Mouse (Mus musculus) kidney, adult 2 months (tissue): ENCODE data around the gene Ntm. TPM values are rescaled to one million over a fixed set of nuclear protein-coding genes. Genes with fewer than 3 reads are reported as not detected.

ENCODE experiments used
- DNase-seq: peaks from one replicate; pipeline ENCODE4 v3.0.0; 2021
- H3K27ac ChIP-seq: fragments of 200-500 bp; 2 replicates; pipeline ENCODE4 v1.5.1; 2012; ENCODE audit warnings: low read depth, low read length, control low read depth, inconsistent platforms; ENCODE audit not compliant: insufficient read depth
- H3K27me3 ChIP-seq: fragments of 200-500 bp; replicated peaks from 2 replicates; pipeline ENCODE4 v1.6.1; 2012; ENCODE audit warnings: mild to moderate bottlenecking, moderate library complexity, low read length, inconsistent platforms; ENCODE audit not compliant: control insufficient read depth, insufficient read depth
- H3K36me3 ChIP-seq: fragments of 200-500 bp; 2 replicates; pipeline ENCODE4 v1.6.1; 2012; ENCODE audit warnings: mild to moderate bottlenecking, moderate library complexity, low read length, inconsistent platforms; ENCODE audit not compliant: control insufficient read depth, insufficient read depth
- H3K4me1 ChIP-seq: fragments of 200-500 bp; 2 replicates; pipeline ENCODE4 v1.6.1; 2011; ENCODE audit warnings: low read length; ENCODE audit not compliant: control insufficient read depth, insufficient read depth
- H3K4me3 ChIP-seq: fragments of 200-500 bp; 2 replicates; pipeline ENCODE4 v1.5.1; 2011; ENCODE audit warnings: mild to moderate bottlenecking, low read depth, low read length, control low read depth; ENCODE audit not compliant: insufficient read depth
- CTCF ChIP-seq: fragments of 200-500 bp; conservative IDR thresholded peaks from 2 replicates; pipeline ENCODE4 v1.5.1; 2011; ENCODE audit warnings: low read depth, mild to moderate bottlenecking, control low read depth, low read length, moderate library complexity, mixed read lengths; ENCODE audit not compliant: insufficient read depth, insufficient read length
- POLR2A ChIP-seq: fragments of 200-500 bp; IDR thresholded peaks from one replicate; pipeline ENCODE4 v1.6.1; 2011; ENCODE audit warnings: low read depth, low read length, control low read depth
- WGBS: fragments of 180-500 bp; shearing (Covaris S2); methylation state at CpG from one replicate; pipeline ENCODE4 v1.1.7; 2018; 5-methylcytosine and 5-hydroxymethylcytosine counted together
- polyA plus RNA-seq: library from polyadenylated mRNA; depleted of rRNA; stranded (reverse); fragments of >200 nt; gene quantifications from 2 replicates; pipeline ENCODE4 v1.2.3, GENCODE M21; 2012

The Ntm gene
- polyA plus RNA-seq, 1 experiment: 0.74 TPM

- H3K27me3 ChIP-seq: no peaks in the 10 kb centered on the region
- TF ChIP-seq POLR2A: no peak
- TF ChIP-seq CTCF: no peak
- WGBS: 56% methylated on average over 4 of the region's 4 CpGs
- no peaks in the 10 kb centered on the region for H3K36me3 ChIP-seq
- H3K27ac ChIP-seq: no peak overlapping the region
- peaks cover 6% of the 10 kb centered on the region; the same call in 1 of the 2 replicates for H3K4me1 ChIP-seq
- peak; percentile 89 for DNase-seq
- H3K4me3 ChIP-seq: no peak overlapping the region
Measured at GRCm38 (mm10) chr9:29928796-29929195, 34.1 kb downstream of the Ntm start.

- no peak overlapping the region for H3K27ac ChIP-seq
- TF ChIP-seq POLR2A: no peak
- no peak for TF ChIP-seq CTCF
- no peaks in the 10 kb centered on the region for H3K36me3 ChIP-seq
- no peak for DNase-seq
- H3K27me3 ChIP-seq: no peaks in the 10 kb centered on the region
- 37% methylated on average over 3 of the region's 3 CpGs for WGBS
- H3K4me1 ChIP-seq: peaks cover 6% of the 10 kb centered on the region; the same call in 1 of the 2 replicates
- no peak overlapping the region for H3K4me3 ChIP-seq
Measured at GRCm38 (mm10) chr9:29925382-29925781, 37.6 kb downstream of the Ntm start.

GRCm38 (mm10) chr9:29898406-29899054, 64.4 kb downstream of the Ntm start:
- 85% methylated on average over 9 of the region's 9 CpGs for WGBS

GRCm38 (mm10) chr9:29897448-29897847, 65.5 kb downstream of the Ntm start:
- Histone ChIP-seq H3K27ac (no peak overlapping the region), H3K4me3 (no peak overlapping the region), H3K4me1 (no peaks in the 10 kb centered on the region), H3K27me3 (no peaks in the 10 kb centered on the region), H3K36me3 (no peaks in the 10 kb centered on the region)
- 64% methylated on average over 4 of the region's 4 CpGs for WGBS
- no peak for TF ChIP-seq CTCF
- no peak for TF ChIP-seq POLR2A
- DNase-seq: no peak

More at GRCm38 (mm10) chr9:29898406-29899054, 64.4 kb downstream of the Ntm start:
- Histone ChIP-seq H3K4me3 (no peak overlapping the region), H3K27ac (no peak overlapping the region), H3K4me1 (no peaks in the 10 kb centered on the region), H3K27me3 (no peaks in the 10 kb centered on the region), H3K36me3 (no peaks in the 10 kb centered on the region)
- no peak for DNase-seq
- no peak for TF ChIP-seq CTCF
- TF ChIP-seq POLR2A: no peak

GRCm38 (mm10) chr9:29892792-29893191, 70.1 kb downstream of the Ntm start:
- WGBS: 92% methylated on average over 5 of the region's 5 CpGs
- TF ChIP-seq CTCF (no peak), POLR2A (no peak)
- no peak overlapping the region for H3K27ac ChIP-seq
- DNase-seq: no peak
- no peaks in the 10 kb centered on the region for H3K4me1 ChIP-seq
- H3K4me3 ChIP-seq: no peak overlapping the region
- no peaks in the 10 kb centered on the region for H3K36me3 ChIP-seq
- no peaks in the 10 kb centered on the region for H3K27me3 ChIP-seq

GRCm38 (mm10) chr9:29888712-29889111, 74.2 kb downstream of the Ntm start:
- 77% methylated on average over 3 of the region's 3 CpGs for WGBS
- no peak for DNase-seq
- Histone ChIP-seq H3K36me3 (no peaks in the 10 kb centered on the region), H3K27me3 (no peaks in the 10 kb centered on the region), H3K27ac (no peak overlapping the region), H3K4me1 (no peaks in the 10 kb centered on the region), H3K4me3 (no peak overlapping the region)
- TF ChIP-seq POLR2A: no peak
- no peak for TF ChIP-seq CTCF

GRCm38 (mm10) chr9:29887924-29888323, 75.0 kb downstream of the Ntm start:
- TF ChIP-seq POLR2A (no peak), CTCF (no peak)
- WGBS: 81% methylated on average over 5 of the region's 5 CpGs
- no peak for DNase-seq
- Histone ChIP-seq H3K36me3 (no peaks in the 10 kb centered on the region), H3K27ac (no peak overlapping the region), H3K27me3 (no peaks in the 10 kb centered on the region), H3K4me1 (no peaks in the 10 kb centered on the region), H3K4me3 (no peak overlapping the region)
